In genomic region chr6:148142421-148142820, GRCm38 (mm10) we compare ENCODE assay signal across 35 mouse cellular contexts.
"Had no signal": no experiment of that assay in that cellular context is flagged by ENCODE, and none has a peak within 500 bp of the region (broad histone marks: within the 10 kb centered on the region; RNA-seq: fewer than 3 reads in every experiment).

No protein-coding gene starts in this region.

- H3K4me2 ChIP-seq: heart, embryonic 11.5 days; heart, embryonic 12.5 days; heart, embryonic 13.5 days; heart, embryonic 15.5 days; hindbrain, embryonic 12.5 days; hindbrain, embryonic 13.5 days; hindbrain, embryonic 14.5 days; hindbrain, embryonic 15.5 days; intestine, embryonic 15.5 days; kidney, embryonic 15.5 days had no signal

- H3K9me3 ChIP-seq: heart, embryonic 10.5 days; heart, embryonic 13.5 days; heart, embryonic 15.5 days; hindbrain, embryonic 12.5 days; hindbrain, embryonic 13.5 days; hindbrain, embryonic 15.5 days; intestine, embryonic 15.5 days; kidney, embryonic 15.5 days had no signal

- H3K4me3 ChIP-seq: heart, embryonic 10.5 days; heart, embryonic 12.5 days; heart, embryonic 13.5 days; heart, embryonic 15.5 days; hindbrain, embryonic 10.5 days; hindbrain, embryonic 12.5 days; hindbrain, embryonic 13.5 days; hindbrain, embryonic 15.5 days; intestine, embryonic 15.5 days; kidney, embryonic 15.5 days; layer of hippocampus, adult 2 months had no signal

- H3K27me3 ChIP-seq: heart, embryonic 15.5 days; hindbrain, embryonic 12.5 days; intestine, embryonic 15.5 days; kidney, embryonic 15.5 days had no signal

- H3K4me1 ChIP-seq: heart, embryonic 10.5 days; heart, embryonic 12.5 days; heart, embryonic 13.5 days; heart, embryonic 15.5 days; hindbrain, embryonic 10.5 days; hindbrain, embryonic 12.5 days; hindbrain, embryonic 13.5 days; hindbrain, embryonic 15.5 days; intestine, embryonic 15.5 days; kidney, embryonic 15.5 days had no signal

- DNase-seq: heart, postnatal 10 days; heart, postnatal 14 days; heart, postnatal 36 days; heart, postnatal 4 days; kidney, adult 11 months; kidney, adult 18-20 months; kidney, adult 2 months; kidney, adult 8-10 months; kidney, adult 9 months; kidney, postnatal 10 days; kidney, postnatal 14 days; kidney, postnatal 25 days; kidney, postnatal 36 days; kidney, postnatal 4 days; layer of hippocampus, adult 9-11 months; layer of hippocampus, postnatal 36 days had no signal

- H3K9ac ChIP-seq: heart, embryonic 12.5 days; heart, embryonic 13.5 days; heart, embryonic 15.5 days; hindbrain, embryonic 12.5 days; hindbrain, embryonic 13.5 days; hindbrain, embryonic 14.5 days; hindbrain, embryonic 15.5 days; intestine, embryonic 15.5 days; kidney, embryonic 15.5 days had no signal

- ATAC-seq: hindbrain, embryonic 16.5 days; hindbrain, postnatal 0 days; inflammation-experienced regulatory T-cells, adult 6 months; intestine, embryonic 15.5 days; intestine, embryonic 16.5 days; intestine, postnatal 0 days had no signal

- H3K36me3 ChIP-seq: heart, embryonic 10.5 days; heart, embryonic 12.5 days; heart, embryonic 13.5 days; heart, embryonic 15.5 days; hindbrain, embryonic 10.5 days; hindbrain, embryonic 12.5 days; hindbrain, embryonic 13.5 days; hindbrain, embryonic 15.5 days; intestine, embryonic 15.5 days; kidney, embryonic 15.5 days had no signal

- H3K27ac ChIP-seq: heart, embryonic 10.5 days; heart, embryonic 13.5 days; heart, embryonic 15.5 days; hindbrain, embryonic 10.5 days; hindbrain, embryonic 12.5 days; hindbrain, embryonic 13.5 days; hindbrain, embryonic 14.5 days; hindbrain, embryonic 15.5 days; hindbrain, postnatal 0 days; intestine, embryonic 15.5 days; kidney, embryonic 15.5 days; kidney, postnatal 0 days; layer of hippocampus, adult 2 months had no signal
